Mouse (Mus musculus): ENCODE measurements at regions not wholly inside any gene's neighbourhood (a gene's known extent, or its start where the extent isn't known, plus 50 kb on each side); places are given as distances from the start of the nearest gene placed in this dataset.

- no peak overlapping the region for H3K27ac ChIP-seq
- H3K36me3 ChIP-seq, result no peaks in the 10 kb centered on the region
- H3K9me3 ChIP-seq, result no peaks in the 10 kb centered on the region
- WGBS, result 89% methylated on average over 5 of the region's 5 CpGs
- H3K9ac ChIP-seq, result no peak overlapping the region
- H3K4me2 ChIP-seq, result no peak overlapping the region
- ATAC-seq (ENCODE audit: insufficient read depth, low FRiP score, low read depth), result no peak
- H3K4me1 ChIP-seq, result no peaks in the 10 kb centered on the region
- no peaks in the 10 kb centered on the region for H3K27me3 ChIP-seq (replicated peaks)
- no peak overlapping the region for H3K4me3 ChIP-seq (replicated peaks)
These were observed 203.3 kb upstream of the Nampt start for GRCm38 (mm10) chr12:32616086-32616485.

- H3K9me3 ChIP-seq, result no peaks in the 10 kb centered on the region
- no peak overlapping the region for H3K9ac ChIP-seq
- H3K4me3 ChIP-seq (replicated peaks), result no peak overlapping the region
- WGBS, result 80% methylated on average over 1 of the region's 1 CpGs
- no peak for ATAC-seq (ENCODE audit: insufficient read depth, low FRiP score, low read depth)
- no peaks in the 10 kb centered on the region for H3K27me3 ChIP-seq (replicated peaks)
- H3K4me2 ChIP-seq, result no peak overlapping the region
- H3K36me3 ChIP-seq, result no peaks in the 10 kb centered on the region
- no peak overlapping the region for H3K27ac ChIP-seq
- no peaks in the 10 kb centered on the region for H3K4me1 ChIP-seq
These were observed 202.3 kb upstream of the Nampt start for GRCm38 (mm10) chr12:32617031-32617430.

GRCm38 (mm10) chr12:32619830-32620229, 199.5 kb upstream of the Nampt start:
- Histone ChIP-seq H3K36me3 (no peaks in the 10 kb centered on the region), H3K27ac (no peak overlapping the region), H3K9me3 (no peaks in the 10 kb centered on the region), H3K4me3 (replicated peaks) (no peak overlapping the region), H3K4me1 (no peaks in the 10 kb centered on the region), H3K27me3 (replicated peaks) (no peaks in the 10 kb centered on the region), H3K4me2 (no peak overlapping the region), H3K9ac (no peak overlapping the region)
- no peak for ATAC-seq (ENCODE audit: insufficient read depth, low FRiP score, low read depth)
- WGBS, result 56% methylated on average over 4 of the region's 4 CpGs

- no peak for ATAC-seq (ENCODE audit: insufficient read depth, low FRiP score, low read depth)
- Histone ChIP-seq H3K9me3 (no peaks in the 10 kb centered on the region), H3K36me3 (no peaks in the 10 kb centered on the region), H3K4me1 (no peaks in the 10 kb centered on the region), H3K27me3 (replicated peaks) (no peaks in the 10 kb centered on the region), H3K9ac (no peak overlapping the region), H3K4me3 (replicated peaks) (no peak overlapping the region), H3K4me2 (no peak overlapping the region), H3K27ac (no peak overlapping the region)
- 83% methylated on average over 5 of the region's 5 CpGs for WGBS
These were observed 197.6 kb upstream of the Nampt start for GRCm38 (mm10) chr12:32621739-32622138.

GRCm38 (mm10) chr12:32628552-32628951, 190.8 kb upstream of the Nampt start:
- Histone ChIP-seq H3K9me3 (no peaks in the 10 kb centered on the region), H3K4me3 (replicated peaks) (no peak overlapping the region), H3K27me3 (replicated peaks) (no peaks in the 10 kb centered on the region), H3K9ac (no peak overlapping the region), H3K27ac (no peak overlapping the region), H3K4me2 (no peak overlapping the region), H3K36me3 (no peaks in the 10 kb centered on the region), H3K4me1 (no peaks in the 10 kb centered on the region)
- WGBS, result 53% methylated on average over 1 of the region's 1 CpGs
- ATAC-seq (ENCODE audit: insufficient read depth, low FRiP score, low read depth), result no peak

- Histone ChIP-seq H3K9me3 (no peaks in the 10 kb centered on the region), H3K4me3 (replicated peaks) (no peak overlapping the region), H3K4me1 (no peaks in the 10 kb centered on the region), H3K4me2 (no peak overlapping the region), H3K27ac (no peak overlapping the region), H3K36me3 (no peaks in the 10 kb centered on the region), H3K27me3 (replicated peaks) (no peaks in the 10 kb centered on the region), H3K9ac (no peak overlapping the region)
- ATAC-seq (ENCODE audit: insufficient read depth, low FRiP score, low read depth), result no peak
- WGBS, result 60% methylated on average over 3 of the region's 3 CpGs
These were observed 186.4 kb upstream of the Nampt start for GRCm38 (mm10) chr12:32632935-32633334.

GRCm38 (mm10) chr12:32635055-32635454, 184.3 kb upstream of the Nampt start:
- no peak overlapping the region for H3K4me2 ChIP-seq
- ATAC-seq (ENCODE audit: insufficient read depth, low FRiP score, low read depth), result no peak
- WGBS, result 29% methylated on average over 5 of the region's 5 CpGs

DNA sequence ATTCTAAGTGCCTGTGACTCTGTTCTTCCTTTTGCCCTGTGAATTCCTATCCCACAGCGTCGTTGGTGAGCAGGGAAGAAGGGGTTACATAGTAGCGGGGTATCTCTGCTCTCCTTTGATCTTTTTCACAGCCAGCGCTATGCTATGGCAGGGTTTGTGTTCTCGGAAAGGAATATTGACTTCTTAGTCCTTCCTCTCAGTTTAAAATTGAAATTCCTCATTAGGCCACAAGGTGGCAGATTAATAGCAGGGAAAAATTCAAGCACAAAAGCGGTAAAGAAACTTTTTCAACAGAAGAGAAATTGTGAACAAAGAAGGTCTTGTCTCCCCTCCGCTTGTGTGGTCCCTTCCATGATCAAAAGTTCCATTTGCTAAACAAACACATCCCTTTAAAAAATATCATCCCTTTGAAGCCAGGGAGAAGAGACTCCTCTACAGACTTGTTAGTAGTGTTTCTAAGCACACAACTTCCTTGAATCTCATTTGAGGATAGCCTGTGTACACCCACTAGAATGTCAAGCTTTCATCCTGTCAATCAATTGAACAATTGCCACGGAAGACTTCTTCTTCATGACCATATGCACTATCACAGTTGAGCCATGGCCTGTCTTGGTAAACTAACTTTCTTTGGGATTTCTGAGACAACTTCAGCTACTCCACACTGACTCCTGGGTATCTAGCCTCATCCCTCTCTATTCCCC, 181.8 kb upstream of the Nampt start:
- ATAC-seq (ENCODE audit: insufficient read depth, low FRiP score, low read depth), result no peak
- Histone ChIP-seq H3K9ac (no peak overlapping the region), H3K4me1 (no peaks in the 10 kb centered on the region), H3K4me2 (no peak overlapping the region), H3K9me3 (no peaks in the 10 kb centered on the region), H3K27ac (no peak overlapping the region), H3K4me3 (replicated peaks) (no peak overlapping the region), H3K27me3 (replicated peaks) (no peaks in the 10 kb centered on the region), H3K36me3 (no peaks in the 10 kb centered on the region)
- WGBS, result 5% methylated on average over 8 of the region's 8 CpGs

More at GRCm38 (mm10) chr12:32635055-32635454, 184.3 kb upstream of the Nampt start:
- Histone ChIP-seq H3K4me1 (no peaks in the 10 kb centered on the region), H3K9ac (no peak overlapping the region), H3K27ac (no peak overlapping the region), H3K4me3 (replicated peaks) (no peak overlapping the region), H3K9me3 (no peaks in the 10 kb centered on the region), H3K36me3 (no peaks in the 10 kb centered on the region), H3K27me3 (replicated peaks) (no peaks in the 10 kb centered on the region)

- no peak for ATAC-seq (ENCODE audit: insufficient read depth, low FRiP score, low read depth)
- Histone ChIP-seq H3K9ac (no peak overlapping the region), H3K4me3 (replicated peaks) (no peak overlapping the region), H3K27ac (no peak overlapping the region), H3K4me1 (no peaks in the 10 kb centered on the region), H3K9me3 (no peaks in the 10 kb centered on the region), H3K27me3 (replicated peaks) (no peaks in the 10 kb centered on the region), H3K4me2 (no peak overlapping the region), H3K36me3 (no peaks in the 10 kb centered on the region)
- 70% methylated on average over 2 of the region's 2 CpGs for WGBS
These were observed 178.8 kb upstream of the Nampt start for GRCm38 (mm10) chr12:32640591-32640990.

- 46% methylated on average over 1 of the region's 1 CpGs for WGBS
- H3K27me3 ChIP-seq (replicated peaks), result no peaks in the 10 kb centered on the region
- no peak for ATAC-seq (ENCODE audit: insufficient read depth, low FRiP score, low read depth)
- H3K4me3 ChIP-seq (replicated peaks), result no peak overlapping the region
- no peak overlapping the region for H3K27ac ChIP-seq
- H3K4me2 ChIP-seq, result no peak overlapping the region
- no peak overlapping the region for H3K9ac ChIP-seq
- no peaks in the 10 kb centered on the region for H3K4me1 ChIP-seq
- H3K9me3 ChIP-seq, result no peaks in the 10 kb centered on the region
- no peaks in the 10 kb centered on the region for H3K36me3 ChIP-seq
These were observed 176.9 kb upstream of the Nampt start for GRCm38 (mm10) chr12:32642493-32642892.

- H3K4me2 ChIP-seq, result no peak overlapping the region
- H3K27me3 ChIP-seq (replicated peaks), result no peaks in the 10 kb centered on the region
- no peaks in the 10 kb centered on the region for H3K9me3 ChIP-seq
- H3K36me3 ChIP-seq, result no peaks in the 10 kb centered on the region
- no peak overlapping the region for H3K9ac ChIP-seq
- no peak overlapping the region for H3K27ac ChIP-seq
- 97% methylated on average over 1 of the region's 1 CpGs for WGBS
- no peak overlapping the region for H3K4me3 ChIP-seq (replicated peaks)
- no peak for ATAC-seq (ENCODE audit: insufficient read depth, low FRiP score, low read depth)
- H3K4me1 ChIP-seq, result no peaks in the 10 kb centered on the region
These were observed 166.2 kb upstream of the Nampt start for GRCm38 (mm10) chr12:32653096-32653495.

GRCm38 (mm10) chr12:32656194-32656593, 163.2 kb upstream of the Nampt start:
- Histone ChIP-seq H3K27ac (no peak overlapping the region), H3K9me3 (no peaks in the 10 kb centered on the region), H3K36me3 (no peaks in the 10 kb centered on the region), H3K27me3 (replicated peaks) (no peaks in the 10 kb centered on the region), H3K4me3 (replicated peaks) (no peak overlapping the region), H3K9ac (no peak overlapping the region), H3K4me2 (no peak overlapping the region), H3K4me1 (no peaks in the 10 kb centered on the region)
- ATAC-seq (ENCODE audit: insufficient read depth, low FRiP score, low read depth), result no peak
- 66% methylated on average over 2 of the region's 2 CpGs for WGBS
